Comparison of ENCODE assay signal across 21 mouse cellular contexts in the genomic region with DNA sequence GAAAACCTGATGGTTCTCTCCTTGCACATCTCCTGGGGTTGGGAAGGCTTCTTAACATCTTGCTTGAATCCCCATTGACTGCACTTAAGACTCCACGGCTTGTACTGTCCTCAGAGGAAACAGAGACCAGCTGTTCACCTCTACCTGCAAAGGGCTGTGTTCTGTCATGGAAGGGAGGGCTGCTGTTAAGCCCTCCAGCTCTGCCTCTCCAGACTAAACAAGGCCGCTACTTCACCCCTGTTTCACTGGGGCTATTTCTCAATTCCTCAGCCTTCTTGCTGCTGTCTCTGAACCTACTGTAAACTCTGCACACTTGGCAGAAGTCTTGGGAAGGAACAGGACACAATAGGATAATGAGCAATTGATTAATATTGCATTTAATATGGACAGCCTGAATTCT.
A peak's percentile ranks its signal among the peaks of the same experiment; 100 is the strongest.
DNase-seq lines count a peak whose midpoint lies in the region; ATAC-seq lines count a peak whose summit lies in the region.
"Had no signal": no experiment of that assay in that cellular context is flagged by ENCODE, and none has a peak within 500 bp of the region (broad histone marks: within the 10 kb centered on the region; RNA-seq: fewer than 3 reads in every experiment).

No protein-coding gene starts in this region.

- peak; percentile 30 for DNase-seq in embryo, embryonic 10.5 days (ENCODE audit: low spot score)
- no peak for DNase-seq in embryo, embryonic 9.5 days (ENCODE audit: extremely low spot score)
- no peak for DNase-seq in kidney, adult 9 months
- peak; percentile 62 for DNase-seq in adipocyte (ENCODE audit: low spot score)
- no peak for DNase-seq in cerebellum, adult 8-10 months
- DNase-seq: adrenal gland, adult 8-10 months; cerebellum, adult 11 months; cerebellum, postnatal 25 days; gastrocnemius, postnatal 14 days; heart, adult 2 months; right cerebral cortex, postnatal 4 days; thymus, postnatal 36 days had no signal

- no peak for ATAC-seq in kidney, embryonic 15.5 days (replicated peaks; ENCODE audit: low FRiP score)
- ATAC-seq in intestine, embryonic 15.5 days, result peak; percentile 67
- ATAC-seq in heart, embryonic 12.5 days (ENCODE audit: insufficient number of reproducible peaks, low FRiP score), result no peak

- H3K4me2 ChIP-seq in kidney, embryonic 15.5 days, result no peak overlapping the region
- no peak overlapping the region for H3K4me2 ChIP-seq in intestine, embryonic 15.5 days (replicated peaks)
- no peak overlapping the region for H3K4me2 ChIP-seq in heart, embryonic 12.5 days
- H3K4me2 ChIP-seq: embryonic facial prominence, embryonic 15.5 days; forebrain, embryonic 12.5 days; liver, embryonic 11.5 days; lung, embryonic 15.5 days had no signal

- H3K36me3 ChIP-seq in kidney, embryonic 15.5 days, result no peaks in the 10 kb centered on the region
- no peaks in the 10 kb centered on the region for H3K36me3 ChIP-seq in intestine, embryonic 15.5 days
- H3K36me3 ChIP-seq in heart, embryonic 12.5 days, result no peaks in the 10 kb centered on the region
- H3K36me3 ChIP-seq: embryonic facial prominence, embryonic 15.5 days; forebrain, embryonic 12.5 days; lung, embryonic 15.5 days; midbrain, embryonic 10.5 days had no signal

- no peaks in the 10 kb centered on the region for H3K27me3 ChIP-seq in kidney, embryonic 15.5 days
- H3K27me3 ChIP-seq in intestine, embryonic 15.5 days (replicated peaks), result no peaks in the 10 kb centered on the region
- H3K27me3 ChIP-seq in heart, embryonic 12.5 days (replicated peaks), result no peaks in the 10 kb centered on the region
- H3K27me3 ChIP-seq: embryonic facial prominence, embryonic 15.5 days; lung, embryonic 15.5 days had no signal

- H3K27ac ChIP-seq in kidney, embryonic 15.5 days, result peak overlapping the region; percentile 11
- 0 out of 2 replicates have a peak overlapping the region, but pooled peaks have one; percentile 22 for H3K27ac ChIP-seq in intestine, embryonic 15.5 days
- H3K27ac ChIP-seq in heart, embryonic 12.5 days (ENCODE audit: poor library complexity, severe bottlenecking), result no peak overlapping the region
- H3K27ac ChIP-seq: embryonic facial prominence, embryonic 15.5 days; forebrain, embryonic 12.5 days; heart, adult 2 months; lung, embryonic 15.5 days; macrophage; midbrain, embryonic 10.5 days had no signal

- 31% methylated on average over 2 of the region's 2 CpGs for WGBS in kidney, embryonic 15.5 days
- 33% methylated on average over 2 of the region's 2 CpGs for WGBS in intestine, embryonic 15.5 days
- WGBS in heart, embryonic 12.5 days, result 63% methylated on average over 2 of the region's 2 CpGs

- no peak overlapping the region for H3K4me3 ChIP-seq in kidney, embryonic 15.5 days (replicated peaks)
- no peak overlapping the region for H3K4me3 ChIP-seq in intestine, embryonic 15.5 days (replicated peaks)
- no peak overlapping the region for H3K4me3 ChIP-seq in heart, embryonic 12.5 days
- H3K4me3 ChIP-seq: embryonic facial prominence, embryonic 15.5 days; forebrain, embryonic 12.5 days; heart, adult 2 months; lung, embryonic 15.5 days; midbrain, embryonic 10.5 days had no signal

- H3K9ac ChIP-seq in kidney, embryonic 15.5 days, result no peak overlapping the region
- H3K9ac ChIP-seq in intestine, embryonic 15.5 days, result no peak overlapping the region
- H3K9ac ChIP-seq in heart, embryonic 12.5 days, result no peak overlapping the region
- H3K9ac ChIP-seq: embryonic facial prominence, embryonic 15.5 days; forebrain, embryonic 12.5 days; lung, embryonic 15.5 days had no signal

- H3K9me3 ChIP-seq in kidney, embryonic 15.5 days (replicated peaks), result no peaks in the 10 kb centered on the region
- no peaks in the 10 kb centered on the region for H3K9me3 ChIP-seq in intestine, embryonic 15.5 days
- H3K9me3 ChIP-seq in heart, embryonic 12.5 days (replicated peaks), result no peaks in the 10 kb centered on the region
- H3K9me3 ChIP-seq: embryonic facial prominence, embryonic 15.5 days; forebrain, embryonic 12.5 days; lung, embryonic 15.5 days; midbrain, embryonic 10.5 days had no signal

- peaks cover 29% of the 10 kb centered on the region for H3K4me1 ChIP-seq in kidney, embryonic 15.5 days
- peaks cover 8% of the 10 kb centered on the region for H3K4me1 ChIP-seq in intestine, embryonic 15.5 days (replicated peaks)
- peaks cover 26% of the 10 kb centered on the region for H3K4me1 ChIP-seq in heart, embryonic 12.5 days (replicated peaks)

Comparison
In these comparisons a context has a peak if more than half of its experiments do, and no peak if none do; other contexts are left out.
1. DNase-seq: peak in embryo, embryonic 10.5 days (single experiment) and adipocyte (single experiment); none in embryo, embryonic 9.5 days (single experiment), kidney, adult 9 months (single experiment) and cerebellum, adult 8-10 months (single experiment).